Mouse (Mus musculus) left cerebral cortex, adult 8-10 months (tissue): Measurements from ENCODE around the gene Nrbp1. TPM values are rescaled to one million over a fixed set of nuclear protein-coding genes. Genes with fewer than 3 reads are reported as not detected.

Experiments
- DNase-seq, 2 experiments: peaks; one replicate each; pipeline ENCODE4 v3.0.0; 2022; ENCODE audit warnings: low spot score in 2 of 2
- total RNA-seq, 4 experiments: library from RNA; stranded (reverse); gene quantifications; 2 replicates each; pipeline ENCODE4 v1.2.4; 2022

The Nrbp1 gene
- total RNA-seq, 4 experiments from 2014 or later = 85.2 to 91.1 (median 87.6) TPM

GRCm38 (mm10) chr5:31257616-31258015 lies 17.0 kb downstream of the Nrbp1 start:
- no peak for DNase-seq

- no peak for DNase-seq
Observed at GRCm38 (mm10) chr5:31266101-31266500, 25.4 kb downstream of the Nrbp1 start.

GRCm38 (mm10) chr5:31267686-31268085 lies 27.0 kb downstream of the Nrbp1 start:
- DNase-seq = no peak

- no peak for DNase-seq
Observed at GRCm38 (mm10) chr5:31273018-31273417, 32.4 kb downstream of the Nrbp1 start.

GRCm38 (mm10) chr5:31279245-31279988 lies 38.8 kb downstream of the Nrbp1 start:
- DNase-seq = no peak

GRCm38 (mm10) chr5:31288225-31288624 lies 47.6 kb downstream of the Nrbp1 start:
- DNase-seq = no peak

- no peak for DNase-seq
Observed at GRCm38 (mm10) chr5:31288655-31289054, 48.0 kb downstream of the Nrbp1 start.

GRCm38 (mm10) chr5:31289626-31290230 lies 49.1 kb downstream of the Nrbp1 start:
- DNase-seq = no peak

GRCm38 (mm10) chr5:31290521-31291360 lies 50.1 kb downstream of the Nrbp1 start, which contains the start of gene Ift172:
Gene Ift172 (minus strand): TSS chr5:31291116.
- DNase-seq = peak; percentile 89 to 97

- no peak for DNase-seq
Observed at GRCm38 (mm10) chr5:31291361-31291688, 50.7 kb downstream of the Nrbp1 start.

- DNase-seq = no peak
Observed at GRCm38 (mm10) chr5:31294964-31295605, 54.4 kb downstream of the Nrbp1 start.

GRCm38 (mm10) chr5:31295606-31296141 lies 55.0 kb downstream of the Nrbp1 start, which contains the start of gene Fndc4:
Gene Fndc4 (minus strand): TSS chr5:31296080.
- peak; percentile 25 to 39 for DNase-seq

- DNase-seq = no peak
Observed at GRCm38 (mm10) chr5:31297047-31297757, 56.5 kb downstream of the Nrbp1 start, which contains the start of gene Gckr. Gene Gckr (plus strand): TSS chr5:31297443.

- no peak for DNase-seq
Observed at GRCm38 (mm10) chr5:31297981-31298380, 57.3 kb downstream of the Nrbp1 start.

GRCm38 (mm10) chr5:31298486-31298885 lies 57.8 kb downstream of the Nrbp1 start:
- no peak for DNase-seq

Other genes with a start within 250 kb of the Nrbp1 start
- gene Atraid, start 192.6 kb upstream of the Nrbp1 start, total RNA-seq = 10 to 100 TPM; 77.1 to 86.3 (median 80.2) TPM
- 10 to 100 TPM; 16.1 to 22.2 (median 20.6) TPM for gene Slc5a6, start 191.9 kb upstream of the Nrbp1 start, total RNA-seq
- 10 to 100 TPM; 16.8 to 28.5 (median 20.1) TPM for gene Cad, start 186.1 kb upstream of the Nrbp1 start, total RNA-seq
- gene Dnajc5g, start 134.6 kb upstream of the Nrbp1 start, total RNA-seq = not detected
- gene Slc30a3, start 132.6 kb upstream of the Nrbp1 start, total RNA-seq = 100 to 1,000 TPM; 102 to 124 (median 110) TPM
- 1 to 10 TPM in 2 of 4 experiments, under 1 TPM in 2; 0.50 to 2.0 (median 1.1) TPM for gene Trim54, start 124.2 kb upstream of the Nrbp1 start, total RNA-seq
- 1 to 10 TPM in 1 of 4 experiments, not detected in 3; 2.3 TPM for gene Ucn, start 102.0 kb upstream of the Nrbp1 start, total RNA-seq
- 10 to 100 TPM; 44.3 to 56.1 (median 49.9) TPM for gene Mpv17, start 86.6 kb upstream of the Nrbp1 start, total RNA-seq
- 1 to 10 TPM; 1.8 to 6.0 (median 2.5) TPM for gene Gm29609, start 61.0 kb upstream of the Nrbp1 start, total RNA-seq
- 10 to 100 TPM; 49.8 to 65.0 (median 58.1) TPM for gene Gtf3c2, start 60.7 kb upstream of the Nrbp1 start, total RNA-seq
- 10 to 100 TPM; 80.7 to 85.0 (median 83.6) TPM for gene Snx17, start 47.6 kb upstream of the Nrbp1 start, total RNA-seq
- 10 to 100 TPM; 30.1 to 37.0 (median 36.1) TPM for gene Eif2b4, start 47.4 kb upstream of the Nrbp1 start, total RNA-seq
- 10 to 100 TPM; 24.1 to 31.4 (median 28.4) TPM for gene Zfp513, start 38.6 kb upstream of the Nrbp1 start, total RNA-seq
- 10 to 100 TPM; 64.9 to 77.9 (median 75.5) TPM for gene Ppm1g, start 20.2 kb upstream of the Nrbp1 start, total RNA-seq
- gene Gm9970, start 368 bp downstream of the Nrbp1 start, total RNA-seq = under 1 TPM in 2 of 4 experiments, not detected in 2; 0.74 to 0.89 TPM
- gene Krtcap3, start 10.8 kb downstream of the Nrbp1 start, total RNA-seq = 1 to 10 TPM; 1.5 to 3.6 (median 2.5) TPM
- gene Ift172, start 50.3 kb downstream of the Nrbp1 start, total RNA-seq = 10 to 100 TPM; 75.0 to 98.2 (median 83.8) TPM
- gene Fndc4, start 55.2 kb downstream of the Nrbp1 start, total RNA-seq = 100 to 1,000 TPM; 132 to 144 (median 133) TPM
- gene Gckr, start 56.6 kb downstream of the Nrbp1 start, total RNA-seq = under 1 TPM in 2 of 4 experiments, not detected in 2; 0.11 to 0.44 TPM
- gene Zfp512, start 211.6 kb downstream of the Nrbp1 start, total RNA-seq = 10 to 100 TPM; 47.5 to 52.8 (median 51.8) TPM
- gene 4930548H24Rik, start 244.9 kb downstream of the Nrbp1 start, total RNA-seq = under 1 TPM in 1 of 4 experiments, not detected in 3; 0.17 TPM